Mouse (Mus musculus) heart, embryonic 10.5 days (tissue): ENCODE data around the gene Pygm. TPM values are rescaled to one million over a fixed set of nuclear protein-coding genes. Genes with fewer than 3 reads are reported as not detected.

Experiments
- DNase-seq: peaks from one replicate; pipeline ENCODE4 v3.0.0-alpha.2; 2017; ENCODE audit warnings: low spot score
- H3K27ac ChIP-seq: fragments of 300-500 bp; sonication (generic); 2 replicates; pipeline ENCODE4 v1.5.1; 2016; ENCODE audit warnings: mild to moderate bottlenecking
- H3K27me3 ChIP-seq: fragments of 300-500 bp; sonication (generic); 2 replicates; pipeline ENCODE4 v1.6.1; 2016; ENCODE audit warnings: mild to moderate bottlenecking; ENCODE audit not compliant: poor library complexity, insufficient read depth, severe bottlenecking
- H3K36me3 ChIP-seq: fragments of 300-500 bp; sonication (generic); 2 replicates; pipeline ENCODE4 v1.6.1; 2016; ENCODE audit warnings: mild to moderate bottlenecking, moderate library complexity
- H3K4me1 ChIP-seq: fragments of 300-500 bp; sonication (generic); 2 replicates; pipeline ENCODE4 v1.6.1; 2016; ENCODE audit warnings: mild to moderate bottlenecking
- H3K4me3 ChIP-seq: fragments of 300-500 bp; sonication (generic); 2 replicates; pipeline ENCODE4 v1.5.1; 2016; ENCODE audit warnings: mild to moderate bottlenecking, moderate library complexity
- H3K9me3 ChIP-seq: fragments of 300-500 bp; sonication (generic); 2 replicates; pipeline ENCODE4 v1.6.1; 2016; ENCODE audit warnings: mild to moderate bottlenecking, moderate library complexity
- WGBS: fragments of 180-500 bp; shearing (Covaris S2); methylation state at CpG from one replicate; pipeline ENCODE4 v1.1.7; 2016; 5-methylcytosine and 5-hydroxymethylcytosine counted together
- microRNA-seq: library from miRNA; unstranded; fragments of <30 nt; microRNA quantifications from one replicate; pipeline ENCODE4, GENCODE M21; 2017
- polyA plus RNA-seq: library from polyadenylated mRNA; unstranded; fragments of >200 nt; fragmentation: Nextera tagmentation; extraction: Ambion mirVana; gene quantifications from 2 replicates; pipeline ENCODE4 v1.2.1, GENCODE M21; 2016

Gene Pygm
- polyA plus RNA-seq, 1 experiment from 2014 or later, result 103 TPM

GRCm38 (mm10) chr19:6446736-6447437 is 62.7 kb downstream of the Pygm start:
- Histone ChIP-seq H3K27ac (no peak overlapping the region), H3K36me3 (no peaks in the 10 kb centered on the region), H3K4me3 (no peak overlapping the region), H3K27me3 (peaks cover 91% of the 10 kb centered on the region), H3K9me3 (no peaks in the 10 kb centered on the region), H3K4me1 (peaks cover 15% of the 10 kb centered on the region)
- 54% methylated on average over 7 of the region's 7 CpGs for WGBS
- DNase-seq, result no peak

Small RNA genes within 50 kb of the gene (microRNA-seq; reads per million reads assigned to microRNA genes)
- gene Mir6989, result not detected

Other genes starting within 250 kb of the Pygm start
- gene Batf2, start 243.4 kb upstream of the Pygm start, polyA plus RNA-seq, result not detected in 2 replicates
- gene Arl2, start 242.9 kb upstream of the Pygm start, polyA plus RNA-seq, result 91.2 and 105 TPM in 2 replicates
- not detected in 2 replicates for gene Majin, start 200.0 kb upstream of the Pygm start, polyA plus RNA-seq
- gene Gpha2, start 158.0 kb upstream of the Pygm start, polyA plus RNA-seq, result 0.24 TPM in 1 of 2 replicates, not detected in the other
- gene Ppp2r5b, start 148.5 kb upstream of the Pygm start, polyA plus RNA-seq, result 21.2 and 25.7 TPM in 2 replicates
- 10.8 and 11.6 TPM in 2 replicates for gene Atg2a, start 142.7 kb upstream of the Pygm start, polyA plus RNA-seq
- gene Ehd1, start 107.7 kb upstream of the Pygm start, polyA plus RNA-seq, result 89.6 and 101 TPM in 2 replicates
- 0.33 and 0.38 TPM in 2 replicates for gene Cdc42bpg, start 77.9 kb upstream of the Pygm start, polyA plus RNA-seq
- 67.2 and 80.8 TPM in 2 replicates for gene Men1, start 49.4 kb upstream of the Pygm start, polyA plus RNA-seq
- 12.5 and 15.0 TPM in 2 replicates for gene Map4k2, start 43.3 kb upstream of the Pygm start, polyA plus RNA-seq
- gene Sf1, start 20.7 kb upstream of the Pygm start, polyA plus RNA-seq, result 129 and 146 TPM in 2 replicates
- gene Rasgrp2, start 14.9 kb downstream of the Pygm start, polyA plus RNA-seq, result 59.9 and 61.6 TPM in 2 replicates
- 0.10 and 1.1 TPM in 2 replicates for gene Nrxn2, start 34.3 kb downstream of the Pygm start, polyA plus RNA-seq
- gene Slc22a12, start 158.6 kb downstream of the Pygm start, polyA plus RNA-seq, result not detected in 2 replicates